Mouse (Mus musculus): ENCODE measurements around the gene Rhot2. TPM values are rescaled to one million over a fixed set of nuclear protein-coding genes. Genes with fewer than 3 reads are reported as not detected.

The Rhot2 gene
- polyA plus RNA-seq, 1 experiment, result 121 TPM

- H3K4me1 ChIP-seq (ENCODE audit: control insufficient read depth, insufficient read depth, low read length), result peaks cover 52% of the 10 kb centered on the region
- H3K27me3 ChIP-seq (ENCODE audit: control insufficient read depth, insufficient read depth, low read length), result no peaks in the 10 kb centered on the region
- peak in 1 of 2 experiments; percentile 89 for DNase-seq
- peak within 1 kb of the TSS; percentile 95 for H3K27ac ChIP-seq (ENCODE audit: insufficient read depth, low read length)
- peak within 1 kb of the TSS; percentile 81 for H3K4me3 ChIP-seq (replicated peaks; ENCODE audit: insufficient read depth, low read depth, low read length)
- WGBS, result under 1% methylated on average over 24 of the region's 24 CpGs
- TF ChIP-seq CTCF (IDR thresholded peaks at IDR 0.05; ENCODE audit: borderline replicate concordance, insufficient read depth, low read depth, low read length) (no peak), POLR2A (IDR thresholded peaks at IDR 0.05; ENCODE audit: borderline replicate concordance, insufficient read depth, low read length) (no peak)
Observed at GRCm38 (mm10) chr17:25833291-25833663, 11.4 kb downstream of the Rhot2 start, which contains the start of gene Stub1. Gene Stub1, minus strand, starts transcription at chr17:25833404.

GRCm38 (mm10) chr17:25832436-25833290 lies 12.0 kb downstream of the Rhot2 start:
- Histone ChIP-seq H3K27ac (ENCODE audit: insufficient read depth, low read length) (peak overlapping the region; percentile 95), H3K27me3 (ENCODE audit: control insufficient read depth, insufficient read depth, low read length) (no peaks in the 10 kb centered on the region), H3K4me3 (replicated peaks; ENCODE audit: insufficient read depth, low read depth, low read length) (peak overlapping the region; percentile 81), H3K4me1 (ENCODE audit: control insufficient read depth, insufficient read depth, low read length) (peaks cover 55% of the 10 kb centered on the region)
- peak; percentile 99 for DNase-seq
- TF ChIP-seq POLR2A (IDR thresholded peaks at IDR 0.05; ENCODE audit: borderline replicate concordance, insufficient read depth, low read length), result peak; percentile 70
- no peak for TF ChIP-seq CTCF (IDR thresholded peaks at IDR 0.05; ENCODE audit: borderline replicate concordance, insufficient read depth, low read depth, low read length)
- under 1% methylated on average over 75 of the region's 77 CpGs for WGBS

- TF ChIP-seq POLR2A (IDR thresholded peaks at IDR 0.05; ENCODE audit: borderline replicate concordance, insufficient read depth, low read length) (no peak), CTCF (IDR thresholded peaks at IDR 0.05; ENCODE audit: borderline replicate concordance, insufficient read depth, low read depth, low read length) (no peak)
- peaks cover 50% of the 10 kb centered on the region for H3K4me1 ChIP-seq (ENCODE audit: control insufficient read depth, insufficient read depth, low read length)
- no peak overlapping the region for H3K27ac ChIP-seq (ENCODE audit: insufficient read depth, low read length)
- peak overlapping the region; percentile 81 for H3K4me3 ChIP-seq (replicated peaks; ENCODE audit: insufficient read depth, low read depth, low read length)
- DNase-seq, result peak; percentile 59 to 64
- 37% methylated on average over 21 of the region's 21 CpGs for WGBS
- no peaks in the 10 kb centered on the region for H3K27me3 ChIP-seq (ENCODE audit: control insufficient read depth, insufficient read depth, low read length)
Observed at GRCm38 (mm10) chr17:25831451-25832281, 13.0 kb downstream of the Rhot2 start.

GRCm38 (mm10) chr17:25830806-25831431 lies 13.7 kb downstream of the Rhot2 start:
- Histone ChIP-seq H3K27me3 (ENCODE audit: control insufficient read depth, insufficient read depth, low read length) (no peaks in the 10 kb centered on the region), H3K4me1 (ENCODE audit: control insufficient read depth, insufficient read depth, low read length) (peaks cover 45% of the 10 kb centered on the region), H3K27ac (ENCODE audit: insufficient read depth, low read length) (no peak overlapping the region), H3K4me3 (replicated peaks; ENCODE audit: insufficient read depth, low read depth, low read length) (no peak overlapping the region)
- TF ChIP-seq POLR2A (IDR thresholded peaks at IDR 0.05; ENCODE audit: borderline replicate concordance, insufficient read depth, low read length) (no peak), CTCF (IDR thresholded peaks at IDR 0.05; ENCODE audit: borderline replicate concordance, insufficient read depth, low read depth, low read length) (no peak)
- DNase-seq, result no peak
- 77% methylated on average over 14 of the region's 14 CpGs for WGBS

GRCm38 (mm10) chr17:25830200-25830753 lies 14.4 kb downstream of the Rhot2 start:
- Histone ChIP-seq H3K27me3 (ENCODE audit: control insufficient read depth, insufficient read depth, low read length) (no peaks in the 10 kb centered on the region), H3K4me3 (replicated peaks; ENCODE audit: insufficient read depth, low read depth, low read length) (no peak overlapping the region), H3K27ac (ENCODE audit: insufficient read depth, low read length) (no peak overlapping the region), H3K4me1 (ENCODE audit: control insufficient read depth, insufficient read depth, low read length) (peaks cover 39% of the 10 kb centered on the region)
- TF ChIP-seq CTCF (IDR thresholded peaks at IDR 0.05; ENCODE audit: borderline replicate concordance, insufficient read depth, low read depth, low read length) (no peak), POLR2A (IDR thresholded peaks at IDR 0.05; ENCODE audit: borderline replicate concordance, insufficient read depth, low read length) (no peak)
- DNase-seq, result no peak
- WGBS, result 80% methylated on average over 4 of the region's 4 CpGs

- peak overlapping the region; percentile 92 for H3K4me3 ChIP-seq (replicated peaks; ENCODE audit: insufficient read depth, low read depth, low read length)
- 16% methylated on average over 8 of the region's 8 CpGs for WGBS
- TF ChIP-seq POLR2A (IDR thresholded peaks at IDR 0.05; ENCODE audit: borderline replicate concordance, insufficient read depth, low read length) (peak; percentile 22; the same call in 1 of the 2 replicates), CTCF (IDR thresholded peaks at IDR 0.05; ENCODE audit: borderline replicate concordance, insufficient read depth, low read depth, low read length) (no peak)
- DNase-seq, result no peak
- H3K4me1 ChIP-seq (ENCODE audit: control insufficient read depth, insufficient read depth, low read length), result peaks cover 32% of the 10 kb centered on the region
- no peaks in the 10 kb centered on the region for H3K27me3 ChIP-seq (ENCODE audit: control insufficient read depth, insufficient read depth, low read length)
- H3K27ac ChIP-seq (ENCODE audit: insufficient read depth, low read length), result no peak overlapping the region
Observed at GRCm38 (mm10) chr17:25829558-25830017, 15.1 kb downstream of the Rhot2 start.
